Mouse (Mus musculus) kidney, adult 2 months (tissue): ENCODE measurements around the gene Pfdn2. TPM values are rescaled to one million over a fixed set of nuclear protein-coding genes. Genes with fewer than 3 reads are reported as not detected.
"Not testable (repeated sequence)": the region's sequence is repeated elsewhere in the genome, so short reads cannot be mapped to it uniquely, and the experiment has no call there.

Experiments
- DNase-seq: peaks from one replicate; pipeline ENCODE4 v3.0.0; 2021
- H3K27ac ChIP-seq: fragments of 200-500 bp; 2 replicates; pipeline ENCODE4 v1.5.1; 2012; ENCODE audit warnings: low read depth, low read length, control low read depth, inconsistent platforms; ENCODE audit not compliant: insufficient read depth
- H3K27me3 ChIP-seq: fragments of 200-500 bp; replicated peaks from 2 replicates; pipeline ENCODE4 v1.6.1; 2012; ENCODE audit warnings: mild to moderate bottlenecking, moderate library complexity, low read length, inconsistent platforms; ENCODE audit not compliant: control insufficient read depth, insufficient read depth
- H3K36me3 ChIP-seq: fragments of 200-500 bp; 2 replicates; pipeline ENCODE4 v1.6.1; 2012; ENCODE audit warnings: mild to moderate bottlenecking, moderate library complexity, low read length, inconsistent platforms; ENCODE audit not compliant: control insufficient read depth, insufficient read depth
- H3K4me1 ChIP-seq: fragments of 200-500 bp; 2 replicates; pipeline ENCODE4 v1.6.1; 2011; ENCODE audit warnings: low read length; ENCODE audit not compliant: control insufficient read depth, insufficient read depth
- H3K4me3 ChIP-seq: fragments of 200-500 bp; 2 replicates; pipeline ENCODE4 v1.5.1; 2011; ENCODE audit warnings: mild to moderate bottlenecking, low read depth, low read length, control low read depth; ENCODE audit not compliant: insufficient read depth
- CTCF ChIP-seq: fragments of 200-500 bp; conservative IDR thresholded peaks from 2 replicates; pipeline ENCODE4 v1.5.1; 2011; ENCODE audit warnings: low read depth, mild to moderate bottlenecking, control low read depth, low read length, moderate library complexity, mixed read lengths; ENCODE audit not compliant: insufficient read depth, insufficient read length
- POLR2A ChIP-seq: fragments of 200-500 bp; IDR thresholded peaks from one replicate; pipeline ENCODE4 v1.6.1; 2011; ENCODE audit warnings: low read depth, low read length, control low read depth
- WGBS: fragments of 180-500 bp; shearing (Covaris S2); methylation state at CpG from one replicate; pipeline ENCODE4 v1.1.7; 2018; 5-methylcytosine and 5-hydroxymethylcytosine counted together
- polyA plus RNA-seq: library from polyadenylated mRNA; depleted of rRNA; stranded (reverse); fragments of >200 nt; gene quantifications from 2 replicates; pipeline ENCODE4 v1.2.3, GENCODE M21; 2012

The Pfdn2 gene
- polyA plus RNA-seq, 1 experiment: 37.0 TPM

- Histone ChIP-seq H3K36me3 (no peaks in the 10 kb centered on the region), H3K4me1 (peaks cover 2% of the 10 kb centered on the region; the same call in 1 of the 2 replicates), H3K27ac (peak overlapping the region; percentile 79), H3K4me3 (no peak overlapping the region), H3K27me3 (no peaks in the 10 kb centered on the region)
- WGBS: 80% methylated on average over 1 of the region's 1 CpGs
- DNase-seq: peak; percentile 70
- TF ChIP-seq POLR2A (no peak), CTCF (0 out of 2 replicates have a peak, but pooled peaks have one; percentile 13)
These were observed 23.5 kb upstream of the Pfdn2 start for GRCm38 (mm10) chr1:171322012-171322411.

- DNase-seq: no peak
- H3K27ac ChIP-seq: no peak overlapping the region
- no peaks in the 10 kb centered on the region for H3K36me3 ChIP-seq
- TF ChIP-seq CTCF (no peak), POLR2A (no peak)
- no peaks in the 10 kb centered on the region for H3K27me3 ChIP-seq
- no peak overlapping the region for H3K4me3 ChIP-seq
- H3K4me1 ChIP-seq: peaks cover 6% of the 10 kb centered on the region; the same call in 1 of the 2 replicates
- WGBS: 51% methylated on average over 2 of the region's 2 CpGs
These were observed 19.9 kb upstream of the Pfdn2 start for GRCm38 (mm10) chr1:171325571-171325970.

GRCm38 (mm10) chr1:171326588-171326987, 18.9 kb upstream of the Pfdn2 start:
- DNase-seq, H3K36me3 ChIP-seq, H3K27ac ChIP-seq, H3K4me3 ChIP-seq, H3K27me3 ChIP-seq: not testable (repeated sequence)
- 73% methylated on average over 4 of the region's 4 CpGs for WGBS
- peaks cover 12% of the 10 kb centered on the region; the same call in 1 of the 2 replicates for H3K4me1 ChIP-seq

GRCm38 (mm10) chr1:171328244-171328643, 17.2 kb upstream of the Pfdn2 start:
- Histone ChIP-seq H3K4me1 (peaks cover 12% of the 10 kb centered on the region; the same call in 1 of the 2 replicates), H3K27me3 (no peaks in the 10 kb centered on the region), H3K36me3 (no peaks in the 10 kb centered on the region), H3K4me3 (peak overlapping the region; percentile 74), H3K27ac (peak overlapping the region; percentile 82)
- no peak for DNase-seq
- 15% methylated on average over 9 of the region's 9 CpGs for WGBS
- TF ChIP-seq POLR2A (no peak), CTCF (no peak)

GRCm38 (mm10) chr1:171328839-171329432, 16.5 kb upstream of the Pfdn2 start, which contains the start of gene Dedd:
Gene Dedd (plus strand): TSS chr1:171329145.
- peaks cover 12% of the 10 kb centered on the region; the same call in 1 of the 2 replicates for H3K4me1 ChIP-seq
- TF ChIP-seq CTCF (0 out of 2 replicates have a peak, but pooled peaks have one; percentile 7), POLR2A (no peak)
- no peaks in the 10 kb centered on the region for H3K27me3 ChIP-seq
- peak; percentile 96 for DNase-seq
- H3K27ac ChIP-seq: peak within 1 kb of the TSS; percentile 82
- H3K4me3 ChIP-seq: peak within 1 kb of the TSS; percentile 74
- under 1% methylated on average over 41 of the region's 48 CpGs for WGBS
- no peaks in the 10 kb centered on the region for H3K36me3 ChIP-seq

GRCm38 (mm10) chr1:171329433-171330215, 15.8 kb upstream of the Pfdn2 start:
- H3K27me3 ChIP-seq: no peaks in the 10 kb centered on the region
- no peak for TF ChIP-seq CTCF
- TF ChIP-seq POLR2A: no peak
- no peaks in the 10 kb centered on the region for H3K36me3 ChIP-seq
- WGBS: 1% methylated on average over 54 of the region's 61 CpGs
- peaks cover 12% of the 10 kb centered on the region; the same call in 1 of the 2 replicates for H3K4me1 ChIP-seq
- peak overlapping the region; percentile 74 for H3K4me3 ChIP-seq
- no peak for DNase-seq
- H3K27ac ChIP-seq: peak overlapping the region; percentile 39

- peak overlapping the region; percentile 33 for H3K27ac ChIP-seq
- peak; percentile 48 for DNase-seq
- 0% methylated on average over 4 of the region's 4 CpGs for WGBS
These were observed 15.3 kb upstream of the Pfdn2 start for GRCm38 (mm10) chr1:171330216-171330560.

More at GRCm38 (mm10) chr1:171330216-171330560, 15.3 kb upstream of the Pfdn2 start:
- Histone ChIP-seq H3K36me3 (no peaks in the 10 kb centered on the region), H3K27me3 (no peaks in the 10 kb centered on the region), H3K4me1 (peaks cover 12% of the 10 kb centered on the region; the same call in 1 of the 2 replicates), H3K4me3 (peak overlapping the region; percentile 74)
- TF ChIP-seq CTCF (no peak), POLR2A (no peak)
